Mouse (Mus musculus) kidney, postnatal 0 days (tissue): ENCODE measurements around the gene Nudt9. TPM values are rescaled to one million over a fixed set of nuclear protein-coding genes. Genes with fewer than 3 reads are reported as not detected.
A peak's percentile ranks its signal among the peaks of the same experiment; 100 is the strongest.

Experiments
- ATAC-seq: fragments of 200-750 bp; cut with Nextera tagmentation; replicated peaks from 2 replicates; pipeline ENCODE4 v1.8.0; 2017; ENCODE audit warnings: low read depth, moderate number of reproducible peaks, moderate TSS enrichment, moderate library complexity; ENCODE audit not compliant: low FRiP score
- DNase-seq: peaks from one replicate; pipeline ENCODE4 v3.0.0-alpha.2; 2016; ENCODE audit warnings: low spot score
- H3K27ac ChIP-seq: fragments of 300-500 bp; sonication (generic); 2 replicates; pipeline ENCODE4 v1.5.1; 2014; ENCODE audit warnings: mild to moderate bottlenecking
- H3K27me3 ChIP-seq: fragments of 300-500 bp; sonication (generic); 2 replicates; pipeline ENCODE4 v1.6.1; 2014; ENCODE audit warnings: low read length, mixed read lengths; ENCODE audit not compliant: insufficient read depth
- H3K36me3 ChIP-seq: fragments of 300-500 bp; sonication (generic); 2 replicates; pipeline ENCODE4 v1.6.1; 2014; ENCODE audit warnings: low read length, mixed read lengths; ENCODE audit not compliant: insufficient read depth
- H3K4me1 ChIP-seq: fragments of 300-500 bp; sonication (generic); replicated peaks from 2 replicates; pipeline ENCODE4 v1.6.1; 2014; ENCODE audit warnings: antibody characterized with exemption, low read length, mixed read lengths; ENCODE audit not compliant: insufficient read depth
- H3K4me2 ChIP-seq: fragments of 300-500 bp; sonication (generic); 2 replicates; pipeline ENCODE4 v1.6.1; 2014; ENCODE audit warnings: mild to moderate bottlenecking, low read length, moderate library complexity, mixed read lengths
- H3K4me3 ChIP-seq: fragments of 300-500 bp; sonication (generic); replicated peaks from 2 replicates; pipeline ENCODE4 v1.5.1; 2014; ENCODE audit warnings: low read depth, low read length
- H3K9ac ChIP-seq: fragments of 300-500 bp; sonication (generic); 2 replicates; pipeline ENCODE4 v1.6.1; 2014; ENCODE audit warnings: low read depth, low read length
- H3K9me3 ChIP-seq: fragments of 300-500 bp; sonication (generic); replicated peaks from 2 replicates; pipeline ENCODE4 v1.6.1; 2016; ENCODE audit warnings: low read length, inconsistent platforms, mixed read lengths
- CTCF ChIP-seq: IDR thresholded peaks from 2 replicates; pipeline ENCODE4 v1.5.1; 2016; ENCODE audit warnings: antibody characterized with exemption, low read depth, mild to moderate bottlenecking, moderate library complexity
- WGBS: fragments of 180-500 bp; shearing (Covaris S2); extraction: QIAGEN DNeasy Blood & Tissue Kit; methylation state at CpG from one replicate; pipeline ENCODE4 v1.1.7; 2014; 5-methylcytosine and 5-hydroxymethylcytosine counted together
- polyA plus RNA-seq: library from polyadenylated mRNA; unstranded; fragments of >200 nt; fragmentation: Nextera tagmentation; extraction: Ambion mirVana; gene quantifications from 2 replicates; pipeline ENCODE4 v1.2.1, GENCODE M21; 2015

The Nudt9 gene
- polyA plus RNA-seq, 1 experiment from 2014 or later: 65.1 TPM

DNA sequence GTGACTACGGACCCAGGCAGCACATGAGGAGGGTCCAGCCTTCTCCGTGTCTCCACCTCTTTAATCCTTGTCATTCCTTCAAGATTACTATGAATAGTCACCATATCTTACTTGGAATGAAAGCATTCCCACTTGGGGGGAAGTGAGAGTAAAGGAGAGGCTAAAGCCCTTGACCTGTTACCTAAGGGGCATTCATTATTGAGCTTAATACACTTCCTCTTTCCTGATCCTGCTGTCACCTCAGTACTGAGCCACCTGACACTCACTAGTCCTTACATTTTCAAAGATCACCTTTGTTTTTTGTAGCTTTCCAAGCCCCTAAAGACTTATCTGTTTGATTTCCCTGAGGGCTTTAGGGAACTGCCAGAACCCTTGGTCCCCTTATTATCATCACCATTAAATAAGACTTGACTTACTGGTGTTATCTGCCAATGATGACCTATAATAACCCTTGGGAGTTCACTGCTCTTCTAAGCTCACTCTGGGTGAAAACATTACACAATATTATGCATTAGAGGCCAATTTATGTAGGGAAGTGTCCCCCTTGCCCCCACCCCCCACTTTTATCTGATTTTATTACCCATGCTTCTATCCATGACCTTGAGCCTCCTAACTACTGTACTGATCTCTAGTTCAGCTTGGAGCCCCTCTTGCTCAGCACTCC lies 13.5 kb upstream of the Nudt9 start:
- no peak for DNase-seq
- Histone ChIP-seq H3K36me3 (no peaks in the 10 kb centered on the region), H3K9ac (no peak overlapping the region), H3K4me3 (no peak overlapping the region), H3K4me1 (no peaks in the 10 kb centered on the region), H3K9me3 (no peaks in the 10 kb centered on the region), H3K27me3 (no peaks in the 10 kb centered on the region), H3K27ac (no peak overlapping the region), H3K4me2 (no peak overlapping the region)
- TF ChIP-seq CTCF: no peak
- no peak for ATAC-seq
- 79% methylated on average over 2 of the region's 2 CpGs for WGBS

DNA sequence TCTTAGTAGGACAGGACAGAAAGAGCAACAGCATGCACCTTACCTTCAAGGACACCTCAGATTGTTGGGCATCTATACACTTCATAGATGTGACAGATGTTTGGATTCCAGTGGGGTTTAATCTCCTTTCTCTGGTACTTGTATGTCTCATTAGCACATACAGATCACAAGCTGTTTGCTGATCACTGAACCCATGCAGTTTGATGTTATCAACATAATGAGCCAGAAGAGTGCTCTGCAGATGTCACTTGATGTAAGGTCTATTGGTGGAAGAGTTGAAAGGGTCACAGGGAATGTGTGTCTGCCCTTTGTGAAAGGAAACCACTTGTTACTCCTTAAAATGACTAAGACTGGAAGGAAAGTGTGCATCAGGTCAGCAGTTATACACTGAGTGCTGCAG lies 11.0 kb upstream of the Nudt9 start:
- no peak for DNase-seq
- no peak overlapping the region for H3K4me3 ChIP-seq
- H3K9ac ChIP-seq: no peak overlapping the region
- TF ChIP-seq CTCF: no peak
- no peaks in the 10 kb centered on the region for H3K4me1 ChIP-seq
- no peak overlapping the region for H3K4me2 ChIP-seq
- H3K9me3 ChIP-seq: no peaks in the 10 kb centered on the region
- no peaks in the 10 kb centered on the region for H3K36me3 ChIP-seq
- no peak for ATAC-seq
- no peaks in the 10 kb centered on the region for H3K27me3 ChIP-seq
- H3K27ac ChIP-seq: no peak overlapping the region

DNA sequence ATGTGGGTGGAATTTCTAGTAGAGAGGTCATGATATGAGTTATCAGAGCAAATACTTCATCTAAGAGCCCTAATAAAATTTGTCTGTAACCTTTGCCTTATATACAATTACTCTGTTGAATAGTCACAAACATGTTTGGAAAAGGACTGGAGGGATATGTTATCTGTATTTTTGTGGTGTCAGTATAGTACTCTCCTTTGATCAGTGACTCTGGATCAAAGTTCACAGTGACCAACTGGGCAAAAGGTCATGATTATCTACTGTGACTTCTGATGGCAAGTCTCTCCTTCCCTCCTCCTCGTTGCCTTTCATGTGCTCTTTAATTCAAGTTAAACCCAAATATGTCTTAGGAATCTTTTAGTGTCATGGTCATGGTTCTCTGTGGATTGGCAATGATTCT lies 10.3 kb upstream of the Nudt9 start:
- no peak overlapping the region for H3K9ac ChIP-seq
- H3K4me1 ChIP-seq: no peaks in the 10 kb centered on the region
- DNase-seq (no peak), ATAC-seq (no peak)
- TF ChIP-seq CTCF: no peak
- no peak overlapping the region for H3K27ac ChIP-seq
- no peak overlapping the region for H3K4me2 ChIP-seq
- no peaks in the 10 kb centered on the region for H3K36me3 ChIP-seq
- H3K27me3 ChIP-seq: no peaks in the 10 kb centered on the region
- 41% methylated on average over 1 of the region's 1 CpGs for WGBS
- no peaks in the 10 kb centered on the region for H3K9me3 ChIP-seq
- no peak overlapping the region for H3K4me3 ChIP-seq

DNA sequence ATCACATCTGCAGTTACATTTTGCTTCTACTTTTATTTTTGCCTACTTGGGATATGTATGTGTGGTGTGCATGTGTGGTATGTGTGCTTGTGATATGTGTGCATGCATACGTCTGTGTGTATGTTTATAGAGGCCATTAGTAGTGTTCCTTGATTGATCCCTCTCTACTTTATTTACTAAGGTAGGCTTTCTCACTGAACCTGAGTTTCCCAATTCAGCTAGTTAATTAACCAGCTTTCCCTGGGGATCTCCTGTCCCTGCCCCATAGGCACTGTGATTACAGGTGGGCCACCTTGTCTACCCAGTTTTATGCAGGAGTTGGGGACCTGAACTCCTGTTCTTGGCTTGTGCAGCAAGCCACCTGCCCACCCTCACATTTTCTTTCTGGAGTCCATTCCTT lies 9.4 kb upstream of the Nudt9 start:
- no peaks in the 10 kb centered on the region for H3K36me3 ChIP-seq
- ATAC-seq (no peak), DNase-seq (no peak)
- H3K4me3 ChIP-seq: no peak overlapping the region
- TF ChIP-seq CTCF: no peak
- H3K4me2 ChIP-seq: no peak overlapping the region
- H3K9me3 ChIP-seq: no peaks in the 10 kb centered on the region
- H3K4me1 ChIP-seq: no peaks in the 10 kb centered on the region
- no peaks in the 10 kb centered on the region for H3K27me3 ChIP-seq
- no peak overlapping the region for H3K9ac ChIP-seq
- whole genome bisulfite sequencing: 96% methylated on average over 1 of the region's 1 CpGs
- no peak overlapping the region for H3K27ac ChIP-seq

DNA sequence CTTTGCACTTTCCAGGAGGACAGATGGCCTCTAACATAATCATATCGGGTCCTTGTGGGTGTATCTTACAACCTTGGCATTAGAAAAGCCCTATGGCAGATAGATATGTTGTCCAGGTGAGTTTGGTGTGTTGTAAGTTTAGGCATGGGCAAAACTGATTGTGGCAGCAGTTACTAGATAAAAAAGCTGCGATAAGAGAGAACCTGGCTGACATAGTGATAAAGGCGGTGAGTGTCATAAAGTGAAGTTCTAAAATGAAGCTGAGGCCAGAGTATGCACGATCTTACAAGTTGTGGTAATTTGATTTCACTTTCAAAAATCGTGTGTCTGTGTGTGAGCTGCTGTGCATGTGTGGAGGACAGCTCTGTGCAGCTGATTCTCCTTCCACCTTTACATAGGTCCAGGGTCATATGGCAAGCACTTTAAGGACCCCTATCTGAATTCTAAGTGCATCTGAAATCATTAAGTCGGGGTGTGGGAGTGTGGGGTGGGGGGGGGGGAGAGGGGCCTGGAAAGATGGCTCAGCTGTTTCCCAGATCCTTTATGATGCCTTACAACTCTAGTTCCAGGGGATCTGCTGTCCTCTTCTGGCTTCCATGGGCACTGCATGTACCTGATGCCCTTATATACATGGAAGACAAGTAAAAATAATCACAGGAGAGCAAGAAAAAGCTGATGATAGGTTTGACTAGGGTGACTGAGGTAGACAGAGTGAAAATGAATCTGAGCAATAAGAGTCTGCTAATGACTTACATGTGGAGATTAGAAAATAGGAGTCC lies 6.8 kb upstream of the Nudt9 start:
- WGBS: 65% methylated on average over 6 of the region's 6 CpGs
- Histone ChIP-seq H3K4me2 (no peak overlapping the region), H3K36me3 (no peaks in the 10 kb centered on the region), H3K27me3 (no peaks in the 10 kb centered on the region), H3K9ac (no peak overlapping the region), H3K4me1 (no peaks in the 10 kb centered on the region), H3K4me3 (no peak overlapping the region), H3K9me3 (no peaks in the 10 kb centered on the region), H3K27ac (no peak overlapping the region)
- peak; percentile 69 for DNase-seq
- ATAC-seq: no peak
- peak; percentile 81 for TF ChIP-seq CTCF

DNA sequence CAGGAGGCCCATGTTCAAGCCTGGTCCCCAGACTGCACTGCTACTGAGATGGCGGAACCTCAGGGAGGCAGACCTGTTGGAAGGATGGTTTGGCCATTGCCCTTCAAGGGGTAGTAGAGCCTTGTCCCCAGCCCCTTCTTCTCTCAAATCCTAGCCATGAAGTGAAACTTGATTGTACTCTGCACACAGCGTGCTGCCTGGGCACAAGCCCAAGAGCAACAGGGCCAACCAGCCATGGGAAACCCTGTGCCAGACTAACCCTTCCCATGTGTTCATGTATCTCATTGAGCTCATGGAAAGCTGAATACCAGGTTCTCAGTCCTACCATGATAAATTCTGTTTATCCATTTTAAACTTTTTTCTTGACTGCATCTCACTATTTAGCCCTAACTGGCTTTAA lies 3.2 kb upstream of the Nudt9 start:
- no peak for DNase-seq
- no peak for TF ChIP-seq CTCF
- 92% methylated on average over 2 of the region's 2 CpGs for WGBS
- Histone ChIP-seq H3K9me3 (no peaks in the 10 kb centered on the region), H3K4me3 (no peak overlapping the region), H3K9ac (no peak overlapping the region), H3K4me1 (no peaks in the 10 kb centered on the region), H3K27ac (no peak overlapping the region), H3K36me3 (no peaks in the 10 kb centered on the region), H3K4me2 (no peak overlapping the region), H3K27me3 (no peaks in the 10 kb centered on the region)
- no peak for ATAC-seq

DNA sequence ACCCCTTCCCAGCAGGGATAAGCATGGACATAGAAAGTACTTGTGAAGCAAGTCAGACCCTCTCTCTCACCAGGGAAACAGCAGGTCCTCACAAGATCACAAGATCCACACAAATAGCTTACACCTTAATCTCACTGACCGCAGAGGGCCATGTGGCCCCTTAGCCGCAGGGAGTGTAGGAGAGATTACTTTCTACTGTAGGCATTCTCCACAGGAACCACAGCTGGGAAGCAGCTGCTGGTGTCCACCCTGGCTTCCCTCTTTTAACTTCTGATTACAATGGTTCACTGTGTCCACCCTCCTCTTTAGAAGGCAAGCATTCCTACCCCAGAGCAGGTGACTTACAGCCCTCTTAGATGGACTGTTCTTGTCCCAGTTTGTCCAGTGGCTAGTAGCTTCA lies 2.4 kb upstream of the Nudt9 start:
- H3K4me1 ChIP-seq: peaks cover 4% of the 10 kb centered on the region; the same call in 1 of the 2 replicates
- WGBS: 66% methylated on average over 2 of the region's 2 CpGs

More for the DNA sequence above, 2.4 kb upstream of the Nudt9 start:
- no peak for ATAC-seq
- no peaks in the 10 kb centered on the region for H3K27me3 ChIP-seq
- DNase-seq: no peak
- no peak overlapping the region for H3K27ac ChIP-seq
- H3K4me3 ChIP-seq: no peak overlapping the region
- TF ChIP-seq CTCF: no peak
- H3K36me3 ChIP-seq: no peaks in the 10 kb centered on the region
- H3K9me3 ChIP-seq: no peaks in the 10 kb centered on the region
- H3K4me2 ChIP-seq: no peak overlapping the region
- no peak overlapping the region for H3K9ac ChIP-seq
